15 mouse cellular contexts compared by ENCODE assay signal in genomic region chr5:107099076-107099475, GRCm38 (mm10).
DNase-seq lines count a peak whose midpoint lies in the region; ATAC-seq lines count a peak whose summit lies in the region.
"Had no signal": no experiment of that assay in that cellular context is flagged by ENCODE, and none has a peak within 500 bp of the region (broad histone marks: within the 10 kb centered on the region; RNA-seq: fewer than 3 reads in every experiment).

No protein-coding gene starts in this region.

- no peak overlapping the region for H3K9ac ChIP-seq in embryonic facial prominence, embryonic 12.5 days
- no peak overlapping the region for H3K9ac ChIP-seq in kidney, embryonic 16.5 days (replicated peaks; ENCODE audit: low read length)
- no peak overlapping the region for H3K9ac ChIP-seq in embryonic facial prominence, embryonic 14.5 days (ENCODE audit: low read depth, low read length)
- H3K9ac ChIP-seq: hindbrain, embryonic 15.5 days had no signal

- H3K4me2 ChIP-seq in embryonic facial prominence, embryonic 12.5 days (replicated peaks): no peak overlapping the region
- no peak overlapping the region for H3K4me2 ChIP-seq in kidney, embryonic 16.5 days (replicated peaks; ENCODE audit: low read depth, low read length)
- no peak overlapping the region for H3K4me2 ChIP-seq in embryonic facial prominence, embryonic 14.5 days (ENCODE audit: low read depth, low read length)
- H3K4me2 ChIP-seq: hindbrain, embryonic 15.5 days had no signal

- no peaks in the 10 kb centered on the region for H3K36me3 ChIP-seq in embryonic facial prominence, embryonic 12.5 days
- no peaks in the 10 kb centered on the region for H3K36me3 ChIP-seq in embryonic facial prominence, embryonic 10.5 days (replicated peaks)
- no peaks in the 10 kb centered on the region for H3K36me3 ChIP-seq in kidney, embryonic 16.5 days (ENCODE audit: insufficient read depth, low read length)
- no peaks in the 10 kb centered on the region for H3K36me3 ChIP-seq in embryonic facial prominence, embryonic 14.5 days (ENCODE audit: control insufficient read depth, insufficient read depth, low read length)
- H3K36me3 ChIP-seq: hindbrain, embryonic 15.5 days; limb, embryonic 10.5 days had no signal

- H3K27me3 ChIP-seq in embryonic facial prominence, embryonic 12.5 days: no peaks in the 10 kb centered on the region
- H3K27me3 ChIP-seq in embryonic facial prominence, embryonic 10.5 days (replicated peaks; ENCODE audit: low read depth, poor library complexity, severe bottlenecking): no peaks in the 10 kb centered on the region
- H3K27me3 ChIP-seq in kidney, embryonic 16.5 days (ENCODE audit: insufficient read depth, low read length): no peaks in the 10 kb centered on the region
- H3K27me3 ChIP-seq in embryonic facial prominence, embryonic 14.5 days (replicated peaks; ENCODE audit: control insufficient read depth, insufficient read depth, low read length): no peaks in the 10 kb centered on the region
- H3K27me3 ChIP-seq: hindbrain, embryonic 15.5 days had no signal

- H3K9me3 ChIP-seq in embryonic facial prominence, embryonic 12.5 days: no peaks in the 10 kb centered on the region
- no peaks in the 10 kb centered on the region for H3K9me3 ChIP-seq in embryonic facial prominence, embryonic 10.5 days
- no peaks in the 10 kb centered on the region for H3K9me3 ChIP-seq in kidney, embryonic 16.5 days (ENCODE audit: low read length)
- no peaks in the 10 kb centered on the region for H3K9me3 ChIP-seq in embryonic facial prominence, embryonic 14.5 days (ENCODE audit: control insufficient read depth, low read length)
- H3K9me3 ChIP-seq: hindbrain, embryonic 15.5 days; limb, embryonic 10.5 days; megakaryocyte, embryonic 14.5 days had no signal

- peak overlapping the region; percentile 55; the same call in 1 of the 2 replicates for H3K27ac ChIP-seq in embryonic facial prominence, embryonic 12.5 days
- H3K27ac ChIP-seq in embryonic facial prominence, embryonic 10.5 days (replicated peaks): no peak overlapping the region; the same call in 1 of the 2 replicates
- H3K27ac ChIP-seq in kidney, embryonic 16.5 days (ENCODE audit: low read length): no peak overlapping the region
- 0 out of 2 replicates have a peak overlapping the region, but pooled peaks have one; percentile 13 for H3K27ac ChIP-seq in embryonic facial prominence, embryonic 14.5 days (replicated peaks; ENCODE audit: low read depth, low read length)
- H3K27ac ChIP-seq: hindbrain, embryonic 15.5 days; limb, embryonic 10.5 days had no signal

- DNase-seq in embryonic facial prominence, embryonic 10.5 days (ENCODE audit: low spot score): no peak
- peak; percentile 28 to 36 for DNase-seq in kidney, postnatal 4 days
- DNase-seq in adrenal gland, postnatal 36 days: peak; percentile 75 to 78
- DNase-seq in embryonic facial prominence, embryonic 14.5 days (ENCODE audit: low spot score): no peak
- DNase-seq in thymus, postnatal 10 days (ENCODE audit: low spot score in 2 of 2): no peak
- no peak for DNase-seq in thymus, postnatal 0 days (ENCODE audit: low spot score)
- DNase-seq: B cell, adult 2 months; heart, adult 11 months; lung, adult 18-20 months; right cerebral cortex, postnatal 25 days had no signal

- ATAC-seq in embryonic facial prominence, embryonic 12.5 days (ENCODE audit: insufficient number of reproducible peaks, insufficient read depth, low FRiP score, low TSS enrichment): no peak
- no peak for ATAC-seq in kidney, embryonic 16.5 days (ENCODE audit: low FRiP score, low TSS enrichment)
- ATAC-seq in embryonic facial prominence, embryonic 14.5 days (ENCODE audit: low read depth): no peak

- WGBS in embryonic facial prominence, embryonic 12.5 days: 49% methylated on average over 6 of the region's 6 CpGs
- WGBS in embryonic facial prominence, embryonic 10.5 days: 77% methylated on average over 6 of the region's 6 CpGs
- WGBS in kidney, embryonic 16.5 days: 59% methylated on average over 6 of the region's 6 CpGs
- 22% methylated on average over 5 of the region's 6 CpGs for WGBS in embryonic facial prominence, embryonic 14.5 days

- H3K4me1 ChIP-seq in embryonic facial prominence, embryonic 12.5 days: peaks cover 23% of the 10 kb centered on the region
- H3K4me1 ChIP-seq in embryonic facial prominence, embryonic 10.5 days: peaks cover 43% of the 10 kb centered on the region
- peaks cover 5% of the 10 kb centered on the region for H3K4me1 ChIP-seq in kidney, embryonic 16.5 days (ENCODE audit: insufficient read depth, low read length)
- peaks cover 14% of the 10 kb centered on the region for H3K4me1 ChIP-seq in embryonic facial prominence, embryonic 14.5 days (ENCODE audit: control insufficient read depth, insufficient read depth, low read length)
- H3K4me1 ChIP-seq: hindbrain, embryonic 15.5 days had no signal

- H3K4me3 ChIP-seq in embryonic facial prominence, embryonic 12.5 days: no peak overlapping the region
- no peak overlapping the region for H3K4me3 ChIP-seq in embryonic facial prominence, embryonic 10.5 days
- no peak overlapping the region for H3K4me3 ChIP-seq in kidney, embryonic 16.5 days (ENCODE audit: low read length)
- no peak overlapping the region for H3K4me3 ChIP-seq in embryonic facial prominence, embryonic 14.5 days (ENCODE audit: low read depth, low read length)
- H3K4me3 ChIP-seq: hindbrain, embryonic 15.5 days; limb, embryonic 10.5 days; megakaryocyte, embryonic 14.5 days had no signal

Comparison
In these comparisons a context has a peak if more than half of its experiments do, and no peak if none do; other contexts are left out.
1. H3K27ac ChIP-seq: peak in embryonic facial prominence, embryonic 12.5 days (single experiment) and embryonic facial prominence, embryonic 14.5 days (single experiment); none in embryonic facial prominence, embryonic 10.5 days (single experiment) and kidney, embryonic 16.5 days (single experiment).
2. DNase-seq: peak in kidney, postnatal 4 days (2 of 2) and adrenal gland, postnatal 36 days (2 of 2); none in embryonic facial prominence, embryonic 10.5 days (single experiment), embryonic facial prominence, embryonic 14.5 days (single experiment), thymus, postnatal 10 days (0 of 2) and thymus, postnatal 0 days (single experiment).